Mouse (Mus musculus) stomach, postnatal 0 days (tissue): ENCODE results near the gene Pelp1.

Experiments
- CTCF ChIP-seq: IDR thresholded peaks from 2 replicates; pipeline ENCODE4 v1.5.1; 2016; ENCODE audit warnings: antibody characterized with exemption, low read depth, mild to moderate bottlenecking, moderate library complexity
- EP300 ChIP-seq: optimal IDR thresholded peaks from 2 replicates; pipeline ENCODE3; 2016; ENCODE audit warnings: antibody characterized with exemption

- TF ChIP-seq CTCF (peak; percentile 36), EP300 (no peak)
Measured at GRCm38 (mm10) chr11:70446756-70447155, 36.9 kb upstream of the Pelp1 start.
